Mouse (Mus musculus): ENCODE results near the gene Lsamp. TPM values are rescaled to one million over a fixed set of nuclear protein-coding genes. Genes with fewer than 3 reads are reported as not detected.
A peak's percentile ranks its signal among the peaks of the same experiment; 100 is the strongest.

Lsamp gene
- polyA plus RNA-seq, 1 experiment from 2014 or later = 2.1 TPM

DNA sequence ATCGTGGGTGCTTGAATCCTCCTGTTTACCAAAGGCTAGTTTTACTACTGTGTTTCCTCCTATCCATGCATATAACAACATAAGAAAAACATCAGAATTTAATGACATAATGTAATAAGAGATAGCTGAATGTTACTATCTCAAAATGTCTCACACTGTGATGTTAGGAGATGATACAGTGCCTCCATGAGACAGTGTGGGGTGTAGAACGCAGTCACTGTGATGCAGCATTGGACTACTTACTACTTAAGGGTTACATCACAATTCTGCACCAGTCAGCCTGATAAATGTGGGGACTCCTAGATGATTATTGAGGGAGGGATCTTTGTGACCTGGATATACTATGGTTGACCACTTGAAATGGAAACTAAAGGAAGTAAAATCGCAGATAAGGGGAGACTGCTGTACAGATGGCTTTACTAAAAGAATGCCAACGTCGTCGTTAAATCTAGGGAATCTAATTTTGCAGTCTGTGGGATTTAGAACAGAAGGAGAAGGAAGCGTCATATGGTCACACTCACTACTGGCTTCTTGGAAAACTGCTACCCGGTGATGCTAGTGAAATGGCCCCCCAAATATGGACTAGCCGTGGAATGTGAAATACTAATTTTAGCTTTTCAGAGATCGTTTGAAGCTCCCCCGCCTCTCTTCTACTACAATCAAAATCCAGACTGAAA, 1762.2 kb downstream of the Lsamp start:
- Histone ChIP-seq H3K4me1 (ENCODE audit: control insufficient read depth in 2 of 2, insufficient read depth in 2 of 2, low read length in 2 of 2) (no peaks in the 10 kb centered on the region), H3K36me3 (ENCODE audit: control insufficient read depth, insufficient read depth, low read length) (no peaks in the 10 kb centered on the region), H3K27ac (replicated peaks in 1 of 2; ENCODE audit: control insufficient read depth in 1 of 2, insufficient read depth in 1 of 2, low read depth in 2 of 2, low read length in 2 of 2) (no peak overlapping the region), H3K27me3 (ENCODE audit: control insufficient read depth, insufficient read depth, low read length) (no peaks in the 10 kb centered on the region), H3K4me2 (ENCODE audit: low read length) (no peak overlapping the region), H3K9me3 (ENCODE audit: control insufficient read depth, low read length) (no peaks in the 10 kb centered on the region), H3K9ac (ENCODE audit: low read length) (no peak overlapping the region), H3K4me3 (ENCODE audit: control insufficient read depth in 1 of 2, insufficient read depth in 1 of 2, low read depth in 1 of 2, low read length in 2 of 2) (no peak overlapping the region)
- ATAC-seq (ENCODE audit: insufficient number of reproducible peaks, insufficient read depth, low FRiP score, low read depth) = no peak
- WGBS = 65% methylated on average over 11 of the region's 11 CpGs

- Histone ChIP-seq H3K9ac (ENCODE audit: low read length) (no peak overlapping the region), H3K4me2 (ENCODE audit: low read length) (no peak overlapping the region), H3K36me3 (ENCODE audit: control insufficient read depth, insufficient read depth, low read length) (no peaks in the 10 kb centered on the region), H3K4me3 (ENCODE audit: control insufficient read depth in 1 of 2, insufficient read depth in 1 of 2, low read depth in 1 of 2, low read length in 2 of 2) (no peak overlapping the region), H3K9me3 (ENCODE audit: control insufficient read depth, low read length) (no peaks in the 10 kb centered on the region), H3K27me3 (ENCODE audit: control insufficient read depth, insufficient read depth, low read length) (no peaks in the 10 kb centered on the region), H3K27ac (replicated peaks in 1 of 2; ENCODE audit: control insufficient read depth in 1 of 2, insufficient read depth in 1 of 2, low read depth in 2 of 2, low read length in 2 of 2) (no peak overlapping the region), H3K4me1 (ENCODE audit: control insufficient read depth in 2 of 2, insufficient read depth in 2 of 2, low read length in 2 of 2) (no peaks in the 10 kb centered on the region)
- 94% methylated on average over 2 of the region's 2 CpGs for WGBS
- no peak for ATAC-seq (ENCODE audit: insufficient number of reproducible peaks, insufficient read depth, low FRiP score, low read depth)
These were observed 1763.7 kb downstream of the Lsamp start for GRCm38 (mm10) chr16:41747874-41748273.

GRCm38 (mm10) chr16:41748759-41749158, 1764.6 kb downstream of the Lsamp start:
- no peaks in the 10 kb centered on the region for H3K36me3 ChIP-seq (ENCODE audit: control insufficient read depth, insufficient read depth, low read length)
- WGBS = 87% methylated on average over 2 of the region's 2 CpGs
- no peak for ATAC-seq (ENCODE audit: insufficient number of reproducible peaks, insufficient read depth, low FRiP score, low read depth)

GRCm38 (mm10) chr16:41764285-41764684, 1780.1 kb downstream of the Lsamp start:
- WGBS = 67% methylated on average over 6 of the region's 6 CpGs
- no peaks in the 10 kb centered on the region for H3K36me3 ChIP-seq (ENCODE audit: control insufficient read depth, insufficient read depth, low read length)
- no peak overlapping the region for H3K4me2 ChIP-seq (ENCODE audit: low read length)
- H3K4me3 ChIP-seq (ENCODE audit: control insufficient read depth in 1 of 2, insufficient read depth in 1 of 2, low read depth in 1 of 2, low read length in 2 of 2) = no peak overlapping the region
- no peak overlapping the region for H3K9ac ChIP-seq (ENCODE audit: low read length)
- no peaks in the 10 kb centered on the region for H3K27me3 ChIP-seq (ENCODE audit: control insufficient read depth, insufficient read depth, low read length)
- no peaks in the 10 kb centered on the region for H3K4me1 ChIP-seq (ENCODE audit: control insufficient read depth in 2 of 2, insufficient read depth in 2 of 2, low read length in 2 of 2)
- H3K9me3 ChIP-seq (ENCODE audit: control insufficient read depth, low read length) = no peaks in the 10 kb centered on the region
- ATAC-seq (ENCODE audit: insufficient number of reproducible peaks, insufficient read depth, low FRiP score, low read depth) = no peak
- H3K27ac ChIP-seq (replicated peaks in 1 of 2; ENCODE audit: control insufficient read depth in 1 of 2, insufficient read depth in 1 of 2, low read depth in 2 of 2, low read length in 2 of 2) = no peak overlapping the region

More at GRCm38 (mm10) chr16:41748759-41749158, 1764.6 kb downstream of the Lsamp start:
- Histone ChIP-seq H3K27me3 (ENCODE audit: control insufficient read depth, insufficient read depth, low read length) (no peaks in the 10 kb centered on the region), H3K4me2 (ENCODE audit: low read length) (no peak overlapping the region), H3K4me1 (ENCODE audit: control insufficient read depth in 2 of 2, insufficient read depth in 2 of 2, low read length in 2 of 2) (no peaks in the 10 kb centered on the region), H3K9ac (ENCODE audit: low read length) (no peak overlapping the region), H3K9me3 (ENCODE audit: control insufficient read depth, low read length) (no peaks in the 10 kb centered on the region), H3K27ac (replicated peaks in 1 of 2; ENCODE audit: control insufficient read depth in 1 of 2, insufficient read depth in 1 of 2, low read depth in 2 of 2, low read length in 2 of 2) (no peak overlapping the region), H3K4me3 (ENCODE audit: control insufficient read depth in 1 of 2, insufficient read depth in 1 of 2, low read depth in 1 of 2, low read length in 2 of 2) (no peak overlapping the region)

DNA sequence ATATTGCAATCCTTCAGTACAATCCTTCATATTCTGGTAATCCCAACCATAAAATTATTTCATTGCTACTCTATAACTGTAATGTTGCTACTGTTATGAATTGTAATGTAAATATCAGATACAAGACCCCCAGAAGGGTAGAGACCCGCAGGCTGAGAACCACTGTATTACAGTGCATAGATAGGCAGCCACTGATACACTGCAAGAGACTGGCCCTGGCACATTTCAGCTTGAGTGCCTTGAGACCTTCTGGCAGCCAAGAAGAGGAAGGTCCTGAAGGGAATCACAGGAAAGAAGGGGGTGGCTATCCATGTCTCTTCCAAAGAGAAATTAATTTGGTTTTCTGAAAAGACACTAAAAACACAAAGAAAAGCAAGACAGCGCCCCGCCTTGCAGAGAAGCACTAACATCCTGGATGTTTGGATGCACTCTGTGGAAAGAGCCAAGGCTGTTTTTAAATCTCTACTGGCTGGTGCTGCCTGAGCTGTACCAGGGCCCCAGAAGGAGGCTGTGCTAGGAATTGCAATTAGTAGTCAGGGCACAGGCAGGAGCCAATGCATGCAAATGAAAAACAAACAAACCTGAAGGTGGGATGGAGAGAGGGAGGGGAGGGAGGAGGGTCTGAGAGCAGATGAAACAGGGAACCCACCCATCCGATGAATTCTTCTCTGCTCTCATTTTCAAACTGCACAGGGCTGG, 1787.4 kb downstream of the Lsamp start:
- H3K9ac ChIP-seq (ENCODE audit: low read length) = no peak overlapping the region
- no peak for ATAC-seq (ENCODE audit: insufficient number of reproducible peaks, insufficient read depth, low FRiP score, low read depth)
- H3K36me3 ChIP-seq (ENCODE audit: control insufficient read depth, insufficient read depth, low read length) = no peaks in the 10 kb centered on the region
- H3K9me3 ChIP-seq (ENCODE audit: control insufficient read depth, low read length) = no peaks in the 10 kb centered on the region
- H3K4me2 ChIP-seq (ENCODE audit: low read length) = no peak overlapping the region
- H3K4me1 ChIP-seq (ENCODE audit: control insufficient read depth in 2 of 2, insufficient read depth in 2 of 2, low read length in 2 of 2) = 0 out of 4 replicates have a peak, but pooled peaks cover 0 to 7% of the 10 kb centered on the region in 2 experiments
- H3K27me3 ChIP-seq (ENCODE audit: control insufficient read depth, insufficient read depth, low read length) = no peaks in the 10 kb centered on the region
- no peak overlapping the region for H3K27ac ChIP-seq (replicated peaks in 1 of 2; ENCODE audit: control insufficient read depth in 1 of 2, insufficient read depth in 1 of 2, low read depth in 2 of 2, low read length in 2 of 2)
- WGBS = 55% methylated on average over 4 of the region's 4 CpGs
- no peak overlapping the region for H3K4me3 ChIP-seq (ENCODE audit: control insufficient read depth in 1 of 2, insufficient read depth in 1 of 2, low read depth in 1 of 2, low read length in 2 of 2)

- Histone ChIP-seq H3K27me3 (ENCODE audit: control insufficient read depth, insufficient read depth, low read length) (no peaks in the 10 kb centered on the region), H3K27ac (replicated peaks in 1 of 2; ENCODE audit: control insufficient read depth in 1 of 2, insufficient read depth in 1 of 2, low read depth in 2 of 2, low read length in 2 of 2) (no peak overlapping the region), H3K9me3 (ENCODE audit: control insufficient read depth, low read length) (no peaks in the 10 kb centered on the region), H3K4me1 (ENCODE audit: control insufficient read depth in 2 of 2, insufficient read depth in 2 of 2, low read length in 2 of 2) (peaks cover 3 to 14% of the 10 kb centered on the region in 2 experiments; a peak in 3 of 4 replicates), H3K9ac (ENCODE audit: low read length) (no peak overlapping the region), H3K4me3 (ENCODE audit: control insufficient read depth in 1 of 2, insufficient read depth in 1 of 2, low read depth in 1 of 2, low read length in 2 of 2) (no peak overlapping the region), H3K4me2 (ENCODE audit: low read length) (peak overlapping the region; percentile 23; the same call in 1 of the 2 replicates), H3K36me3 (ENCODE audit: control insufficient read depth, insufficient read depth, low read length) (no peaks in the 10 kb centered on the region)
- WGBS = 17% methylated on average over 1 of the region's 1 CpGs
- no peak for ATAC-seq (ENCODE audit: insufficient number of reproducible peaks, insufficient read depth, low FRiP score, low read depth)
These were observed 1793.4 kb downstream of the Lsamp start for GRCm38 (mm10) chr16:41777586-41777985.

GRCm38 (mm10) chr16:41785600-41785999, 1801.4 kb downstream of the Lsamp start:
- Histone ChIP-seq H3K4me2 (ENCODE audit: low read length) (no peak overlapping the region), H3K9me3 (ENCODE audit: control insufficient read depth, low read length) (no peaks in the 10 kb centered on the region), H3K4me3 (ENCODE audit: control insufficient read depth in 1 of 2, insufficient read depth in 1 of 2, low read depth in 1 of 2, low read length in 2 of 2) (no peak overlapping the region), H3K36me3 (ENCODE audit: control insufficient read depth, insufficient read depth, low read length) (no peaks in the 10 kb centered on the region), H3K27ac (replicated peaks in 1 of 2; ENCODE audit: control insufficient read depth in 1 of 2, insufficient read depth in 1 of 2, low read depth in 2 of 2, low read length in 2 of 2) (no peak overlapping the region), H3K27me3 (ENCODE audit: control insufficient read depth, insufficient read depth, low read length) (no peaks in the 10 kb centered on the region), H3K9ac (ENCODE audit: low read length) (no peak overlapping the region), H3K4me1 (ENCODE audit: control insufficient read depth in 2 of 2, insufficient read depth in 2 of 2, low read length in 2 of 2) (peaks cover 2 to 14% of the 10 kb centered on the region in 2 experiments; a peak in 3 of 4 replicates)
- WGBS = 89% methylated on average over 2 of the region's 2 CpGs
- ATAC-seq (ENCODE audit: insufficient number of reproducible peaks, insufficient read depth, low FRiP score, low read depth) = no peak

Measured in heart, embryonic 14.5 days (tissue).